Mouse (Mus musculus): ENCODE measurements around the gene Olfr616. TPM values are rescaled to one million over a fixed set of nuclear protein-coding genes. Genes with fewer than 3 reads are reported as not detected.
"Not testable (repeated sequence)": the region's sequence is repeated elsewhere in the genome, so short reads cannot be mapped to it uniquely, and the experiment has no call there.

Gene Olfr616
- total RNA-seq (2021) = not detected
- long read RNA-seq, experiment 1 = 0 reads
- long read RNA-seq, experiment 2 = 0 reads

DNA sequence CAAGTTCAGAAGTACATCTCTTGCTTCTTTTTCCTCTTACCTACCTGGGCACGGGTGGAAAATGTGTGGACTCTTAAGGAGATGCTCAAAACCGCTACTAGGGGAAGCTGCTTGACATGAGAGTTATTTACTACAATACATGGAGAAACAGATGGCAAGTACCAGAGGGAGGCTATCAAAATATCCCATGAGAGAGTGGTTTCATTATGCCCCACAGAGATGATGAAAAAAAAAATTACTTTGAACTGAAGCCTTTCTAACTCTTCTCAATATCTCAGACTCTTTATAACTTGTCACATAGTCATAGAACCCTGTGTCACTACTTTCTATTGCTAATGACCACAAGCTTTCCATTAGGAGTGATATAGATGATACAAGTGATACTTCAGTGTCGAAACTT, at the start of gene Olfr616:
Olfr616 (minus strand) TSS at position 101 of the 400 bp plus-strand sequence.
- DNase-seq = no peak

DNA sequence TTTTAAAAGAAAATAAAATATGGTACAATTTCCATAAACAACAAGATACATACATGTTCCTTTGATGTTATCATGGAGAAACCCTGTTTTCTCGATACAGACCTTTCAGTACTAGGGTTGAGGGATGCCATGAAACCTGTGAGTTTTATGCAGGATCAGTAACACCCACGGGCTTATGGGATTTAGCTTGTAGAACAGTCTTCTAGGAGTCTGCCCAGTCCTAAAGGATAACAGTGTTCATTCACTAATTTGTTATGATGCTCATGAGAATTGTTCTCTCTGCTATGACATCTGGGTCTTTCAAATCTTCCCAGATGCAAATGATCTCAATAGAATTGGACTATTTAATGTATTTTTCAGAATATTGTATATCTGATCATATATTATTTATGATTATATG, 43.5 kb upstream of the Olfr616 start, which contains the start of gene Olfr620:
Olfr620 (minus strand) TSS at position 101 of the 400 bp plus-strand sequence.
- no peak for DNase-seq

DNA sequence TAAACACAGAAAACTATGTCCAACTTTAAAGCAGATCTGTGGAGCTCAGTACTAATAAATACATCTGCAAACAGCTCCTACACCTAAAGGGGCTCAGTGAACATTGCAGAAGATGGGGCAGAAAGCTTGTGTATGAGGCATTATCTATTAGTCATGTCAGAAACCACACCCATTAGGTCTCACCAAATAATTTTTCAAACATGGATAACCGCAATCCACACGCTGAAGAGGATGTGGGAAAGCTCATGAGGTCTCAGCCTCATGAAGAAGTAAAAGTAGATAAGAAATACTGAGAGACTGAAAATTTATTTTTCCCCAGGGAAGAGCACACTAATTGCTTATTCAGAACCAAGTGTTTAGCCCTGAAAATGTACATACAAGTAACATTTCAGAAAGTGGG, 38.5 kb upstream of the Olfr616 start:
- no peak for DNase-seq

DNA sequence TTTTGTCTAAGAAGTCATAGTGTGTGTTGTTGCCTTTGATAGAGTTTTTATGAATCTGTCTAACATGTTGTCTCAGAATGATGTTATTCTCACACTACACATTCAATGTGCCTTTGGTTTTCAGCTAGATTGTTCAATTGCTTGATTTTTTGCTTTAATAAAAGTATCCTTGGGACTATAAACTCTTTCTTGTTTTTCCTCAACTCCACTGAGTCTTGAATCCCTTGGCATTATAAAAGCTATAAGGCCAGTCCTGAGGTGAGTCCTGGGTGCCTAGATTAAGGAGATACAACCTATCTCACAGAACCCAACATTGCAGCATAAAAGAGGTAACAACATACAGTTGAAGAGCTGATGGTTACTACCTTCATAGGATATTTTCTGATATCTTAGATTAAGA, 31.3 kb upstream of the Olfr616 start, which contains the start of gene Olfr619:
Olfr619 (plus strand) TSS at position 301 of the 400 bp plus-strand sequence.
- no peak for DNase-seq

DNA sequence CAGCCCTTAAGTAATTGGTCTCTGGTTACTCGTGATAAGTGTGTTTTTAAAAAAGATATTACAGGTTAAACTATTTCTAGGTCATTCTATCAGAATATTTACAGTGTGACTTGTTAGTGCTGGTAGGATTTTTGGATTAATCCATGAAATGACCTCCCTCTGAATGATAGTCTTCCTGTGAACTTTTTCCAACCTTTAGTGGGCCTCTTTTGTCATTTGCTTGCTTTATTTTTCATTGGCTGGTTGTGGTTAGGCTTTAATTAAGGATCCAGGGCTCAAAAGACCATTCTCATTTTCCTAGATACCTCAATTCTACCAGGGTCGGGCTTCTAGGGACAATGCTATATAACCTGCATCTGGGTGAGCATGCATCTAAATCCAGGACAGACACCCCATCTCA, 20.9 kb upstream of the Olfr616 start, which contains the start of gene Olfr618:
Olfr618 (plus strand) TSS at position 301 of the 400 bp plus-strand sequence.
- DNase-seq = no peak

DNA sequence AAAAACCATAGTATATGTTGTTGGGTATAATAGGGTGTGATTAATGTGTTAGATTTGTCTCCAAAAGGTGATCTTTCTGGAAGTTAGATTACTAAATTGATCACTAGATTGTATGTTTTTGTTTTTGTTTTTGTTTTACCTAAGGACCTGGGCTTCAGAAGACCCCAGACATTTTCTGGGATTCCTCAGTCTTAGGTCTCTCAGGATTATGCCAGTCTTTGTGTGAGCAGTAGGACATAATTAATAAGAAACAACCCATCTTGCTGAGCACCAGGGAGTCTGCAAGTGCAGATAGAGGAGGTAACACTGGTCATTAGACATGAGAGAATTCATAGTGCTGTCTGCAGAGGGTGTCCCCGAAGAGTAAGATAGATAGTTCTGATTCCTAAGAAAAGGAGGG, 3.8 kb upstream of the Olfr616 start, which contains the start of gene Olfr617:
Olfr617 (plus strand) TSS at position 301 of the 400 bp plus-strand sequence.
- no peak for DNase-seq

DNA sequence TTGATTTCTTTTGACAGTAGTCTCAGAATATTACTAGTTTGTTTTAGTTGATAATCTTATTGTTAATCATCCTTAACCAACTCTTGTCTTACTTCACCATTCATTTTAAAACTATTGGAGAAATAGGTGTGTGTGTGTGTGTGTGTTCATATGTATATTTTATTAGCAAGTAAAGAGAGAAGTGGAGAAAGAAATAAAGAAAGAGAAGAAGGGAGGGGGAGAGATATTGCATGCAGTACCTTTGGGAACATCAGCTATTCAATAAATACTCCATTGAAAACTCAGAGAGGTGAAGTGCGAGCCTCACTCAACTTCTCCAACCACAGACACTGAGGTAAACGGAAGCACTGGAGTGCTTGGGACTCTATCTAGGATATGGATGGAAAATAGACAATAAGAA, 13.2 kb downstream of the Olfr616 start, which contains the start of gene Olfr615:
Olfr615 (plus strand) TSS at position 301 of the 400 bp plus-strand sequence.
- DNase-seq = no peak

DNA sequence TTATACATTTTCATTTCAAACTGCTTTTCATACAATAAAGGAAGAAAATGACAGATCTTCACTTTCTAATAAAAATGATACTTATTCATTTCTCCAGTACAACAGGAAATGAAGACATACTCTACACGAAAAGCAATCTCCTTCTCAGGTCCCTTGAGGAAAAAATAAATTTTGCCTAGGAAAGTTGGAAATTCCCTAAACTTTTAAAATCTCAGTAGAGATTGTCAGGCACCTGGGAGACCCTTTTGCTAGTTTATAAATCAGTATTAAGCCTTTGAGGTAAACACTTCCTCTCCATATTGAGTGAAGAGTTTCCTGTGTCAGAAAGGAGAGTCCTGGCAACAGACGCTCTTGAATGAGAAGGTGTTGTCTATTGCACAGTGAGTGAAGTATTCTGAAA, 21.2 kb downstream of the Olfr616 start, which contains the start of gene Olfr613:
Olfr613 (plus strand) TSS at position 301 of the 400 bp plus-strand sequence.
- DNase-seq = no peak

DNA sequence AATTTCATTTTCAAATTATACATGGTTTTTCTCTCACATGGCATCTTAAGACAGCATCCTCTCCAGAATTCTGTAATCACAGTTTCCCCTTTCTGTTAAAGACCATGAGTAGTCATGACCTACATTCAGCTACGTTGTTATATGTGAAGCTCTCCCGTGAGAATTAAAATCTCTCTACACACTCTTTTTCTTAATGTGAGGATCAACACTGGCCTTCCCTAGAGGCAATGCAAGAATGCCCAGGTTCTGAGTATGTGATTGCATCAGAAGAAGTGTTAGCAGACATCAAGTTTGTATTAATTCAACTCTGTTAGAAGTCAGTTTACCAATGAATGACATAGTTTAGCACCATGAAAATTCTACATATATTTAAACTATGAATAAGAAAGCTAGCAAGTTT, 26.3 kb downstream of the Olfr616 start, which contains the start of gene Olfr612:
Olfr612 (minus strand) TSS at position 101 of the 400 bp plus-strand sequence.
- DNase-seq = not testable (repeated sequence)

DNA sequence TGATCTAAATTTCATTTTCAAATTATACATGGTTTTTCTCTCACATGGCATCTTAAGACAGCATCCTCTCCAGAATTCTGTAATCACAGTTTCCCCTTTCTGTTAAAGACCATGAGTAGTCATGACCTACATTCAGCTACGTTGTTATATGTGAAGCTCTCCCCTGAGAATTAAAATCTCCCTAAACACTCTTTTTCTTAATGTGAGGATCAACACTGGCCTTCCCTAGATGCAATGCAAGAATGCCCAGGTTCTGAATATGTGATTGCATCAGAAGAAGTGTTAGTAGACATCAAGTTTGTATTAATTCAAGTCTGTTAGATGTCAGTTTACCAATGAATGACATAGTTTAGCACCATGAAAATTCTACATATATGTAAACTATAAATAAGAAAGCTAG, 48.2 kb downstream of the Olfr616 start, which contains the start of gene Olfr611:
Olfr611 (minus strand) TSS at position 101 of the 400 bp plus-strand sequence.
- not testable (repeated sequence) for DNase-seq

Small RNAs within 50 kb of the gene (microRNA-seq; reads per million reads assigned to microRNA genes)
- 0 reads per million in 2 experiments for gene Gm26506 (ENCODE audit: borderline replicate concordance in 2 of 2)

Other genes starting within 250 kb of the Olfr616 start
- not detected for gene Olfr598, start 245.6 kb downstream of the Olfr616 start, total RNA-seq (2021)
- not detected for gene Olfr599, start 233.2 kb downstream of the Olfr616 start, total RNA-seq (2021)
- not detected for gene Olfr600, start 219.5 kb downstream of the Olfr616 start, total RNA-seq (2021)
- gene Olfr601, start 206.5 kb downstream of the Olfr616 start, total RNA-seq (2021) = not detected
- gene Olfr603, start 183.0 kb downstream of the Olfr616 start, total RNA-seq (2021) = not detected
- gene Usp17lc, start 154.1 kb downstream of the Olfr616 start, total RNA-seq (2021) = not detected
- gene Olfr605, start 123.7 kb downstream of the Olfr616 start, total RNA-seq (2021) = not detected
- not detected for gene Olfr606, start 120.1 kb downstream of the Olfr616 start, total RNA-seq (2021)
- gene Olfr607, start 105.0 kb downstream of the Olfr616 start, total RNA-seq (2021) = not detected
- gene Olfr608, start 99.3 kb downstream of the Olfr616 start, total RNA-seq (2021) = not detected
- not detected for gene Olfr609, start 71.1 kb downstream of the Olfr616 start, total RNA-seq (2021)
- not detected for gene Olfr610, start 57.0 kb downstream of the Olfr616 start, total RNA-seq (2021)
- gene Olfr611, start 48.3 kb downstream of the Olfr616 start, total RNA-seq (2021) = not detected
- gene Olfr612, start 26.4 kb downstream of the Olfr616 start, total RNA-seq (2021) = not detected
- not detected for gene Olfr613, start 21.1 kb downstream of the Olfr616 start, total RNA-seq (2021)
- gene Olfr615, start 13.1 kb downstream of the Olfr616 start, total RNA-seq (2021) = not detected
- not detected for gene Olfr617, start 3.9 kb upstream of the Olfr616 start, total RNA-seq (2021)
- gene Olfr618, start 21.0 kb upstream of the Olfr616 start, total RNA-seq (2021) = not detected
- gene Olfr619, start 31.4 kb upstream of the Olfr616 start, total RNA-seq (2021) = not detected
- not detected for gene Olfr620, start 43.4 kb upstream of the Olfr616 start, total RNA-seq (2021)
- gene Olfr622, start 73.6 kb upstream of the Olfr616 start, total RNA-seq (2021) = not detected
- gene Olfr623, start 94.6 kb upstream of the Olfr616 start, total RNA-seq (2021) = not detected
- gene Olfr624, start 102.0 kb upstream of the Olfr616 start, total RNA-seq (2021) = not detected
- gene Olfr625-ps1, start 113.6 kb upstream of the Olfr616 start, total RNA-seq (2021) = not detected
- gene Olfr243, start 145.5 kb upstream of the Olfr616 start, total RNA-seq (2021) = not detected
- gene Olfr628, start 161.2 kb upstream of the Olfr616 start, total RNA-seq (2021) = not detected
- not detected for gene Olfr629, start 175.8 kb upstream of the Olfr616 start, total RNA-seq (2021)
- not detected for gene Olfr630, start 188.2 kb upstream of the Olfr616 start, total RNA-seq (2021)
- not detected for gene Olfr69, start 202.5 kb upstream of the Olfr616 start, total RNA-seq (2021)
- gene Olfr68, start 210.6 kb upstream of the Olfr616 start, total RNA-seq (2021) = not detected
- gene Olfr67, start 222.7 kb upstream of the Olfr616 start, total RNA-seq (2021) = not detected
- 100 to 1,000 TPM in 1 of 2 experiments, 10 to 100 TPM in 1; 60.5 to 281 TPM for gene Hbb-bt, start 244.9 kb upstream of the Olfr616 start, total RNA-seq (2021)